In genomic region chr9:52678839-52679215, GRCm38 (mm10) we compare ENCODE assay signal across 8 mouse cellular contexts. TPM values are rescaled to one million over a fixed set of nuclear protein-coding genes. Genes with fewer than 3 reads are reported as not detected.
DNase-seq lines count a peak whose midpoint lies in the region; ATAC-seq and TF ChIP-seq lines count a peak whose summit lies in the region.

No protein-coding gene starts in this region.

- TF ChIP-seq CTCF in E14TG2a.4 (conservative IDR thresholded peaks at IDR 0.05; ENCODE audit: low read length), result no peak

- H3K36me3 ChIP-seq in E14TG2a.4 (ENCODE audit: insufficient read depth, low read length), result no peaks in the 10 kb centered on the region
- H3K36me3 ChIP-seq in heart, embryonic 13.5 days, result no peaks in the 10 kb centered on the region
- no peaks in the 10 kb centered on the region for H3K36me3 ChIP-seq in liver, embryonic 12.5 days

- peak overlapping the region; percentile 84 for H3K4me3 ChIP-seq in E14TG2a.4 (replicated peaks; ENCODE audit: low read length)
- peak overlapping the region; percentile 52 for H3K4me3 ChIP-seq in heart, embryonic 13.5 days
- H3K4me3 ChIP-seq in liver, embryonic 12.5 days, result peak overlapping the region; percentile 30

- peaks cover 20% of the 10 kb centered on the region for H3K4me1 ChIP-seq in E14TG2a.4 (replicated peaks; ENCODE audit: low read depth, low read length)
- peaks cover 14% of the 10 kb centered on the region for H3K4me1 ChIP-seq in heart, embryonic 13.5 days
- no peaks in the 10 kb centered on the region for H3K4me1 ChIP-seq in liver, embryonic 12.5 days

- peak overlapping the region; percentile 78 for H3K4me2 ChIP-seq in heart, embryonic 13.5 days
- peak overlapping the region; percentile 53 for H3K4me2 ChIP-seq in liver, embryonic 12.5 days

- intact Hi-C loops in left cerebral cortex, postnatal 4 days (cut with DNase I), result loop anchor here (5.0 to 10.0 kb wide), 3 partner anchors 382 to 536 kb away; no protein-coding TSS in a partner anchor

- 0 out of 2 replicates have a peak overlapping the region, but pooled peaks have one; percentile 44 for H3K9ac ChIP-seq in heart, embryonic 13.5 days
- no peak overlapping the region for H3K9ac ChIP-seq in liver, embryonic 12.5 days

- DNase-seq in embryo, embryonic 11 days, result peak; percentile 23
- no peak for DNase-seq in embryo, embryonic 10.5 days (ENCODE audit: low spot score)
- no peak for DNase-seq in thymus, postnatal 25 days
- DNase-seq in left cerebral cortex, postnatal 4 days, result no peak
- DNase-seq in spleen, postnatal 14 days (ENCODE audit: low spot score in 2 of 2), result no peak

- peaks cover 34% of the 10 kb centered on the region for H3K27me3 ChIP-seq in E14TG2a.4 (ENCODE audit: insufficient read depth, low read length)
- H3K27me3 ChIP-seq in heart, embryonic 13.5 days (replicated peaks), result peaks cover 60% of the 10 kb centered on the region
- H3K27me3 ChIP-seq in liver, embryonic 12.5 days (replicated peaks), result peaks cover 47% of the 10 kb centered on the region

- no peak for ATAC-seq in heart, embryonic 13.5 days (ENCODE audit: extremely low read depth, insufficient number of reproducible peaks, low FRiP score, low TSS enrichment)
- no peak for ATAC-seq in liver, embryonic 12.5 days

- H3K9me3 ChIP-seq in E14TG2a.4 (ENCODE audit: low read length), result peaks cover 13% of the 10 kb centered on the region
- H3K9me3 ChIP-seq in heart, embryonic 13.5 days, result no peaks in the 10 kb centered on the region
- H3K9me3 ChIP-seq in liver, embryonic 12.5 days (replicated peaks), result no peaks in the 10 kb centered on the region

- WGBS in heart, embryonic 13.5 days, result 1% methylated on average over 9 of the region's 10 CpGs
- WGBS in liver, embryonic 12.5 days (ENCODE audit: insufficient replicate concordance), result 3% methylated on average over 9 of the region's 10 CpGs

- no peak overlapping the region for H3K27ac ChIP-seq in heart, embryonic 13.5 days (replicated peaks)
- no peak overlapping the region for H3K27ac ChIP-seq in liver, embryonic 12.5 days

RNA-seq across cellular contexts. Expression of gene AI593442, which starts 0.8 kb away (rescaled TPM):
- 0.11 and 0.17 TPM in 2 replicates for polyA plus RNA-seq in heart, embryonic 13.5 days (2015; fragmentation: Nextera tagmentation; extraction: Ambion mirVana)
- polyA plus RNA-seq in liver, embryonic 12.5 days (2016; fragmentation: Nextera tagmentation; extraction: Ambion mirVana), result not detected in 2 replicates
- 10 to 100 TPM; 73.1 to 78.1 TPM for total RNA-seq in left cerebral cortex, postnatal 4 days (2021)

Comparison
In these comparisons a context has a peak if more than half of its experiments do, and no peak if none do; other contexts are left out.
1. H3K4me3 ChIP-seq: peak in every context shown above with its lines; median percentile 84 in E14TG2a.4; 52 in heart, embryonic 13.5 days; 30 in liver, embryonic 12.5 days.